Mouse (Mus musculus) adrenal gland (tissue): ENCODE data around the gene Inca1.

Experiments
- intact Hi-C: fragments of 180-260 bp; cut with DNase I; formaldehyde crosslinking; loops from one replicate; pipeline ENCODE4 v1.15.1; 2025

Inca1 gene

DNA sequence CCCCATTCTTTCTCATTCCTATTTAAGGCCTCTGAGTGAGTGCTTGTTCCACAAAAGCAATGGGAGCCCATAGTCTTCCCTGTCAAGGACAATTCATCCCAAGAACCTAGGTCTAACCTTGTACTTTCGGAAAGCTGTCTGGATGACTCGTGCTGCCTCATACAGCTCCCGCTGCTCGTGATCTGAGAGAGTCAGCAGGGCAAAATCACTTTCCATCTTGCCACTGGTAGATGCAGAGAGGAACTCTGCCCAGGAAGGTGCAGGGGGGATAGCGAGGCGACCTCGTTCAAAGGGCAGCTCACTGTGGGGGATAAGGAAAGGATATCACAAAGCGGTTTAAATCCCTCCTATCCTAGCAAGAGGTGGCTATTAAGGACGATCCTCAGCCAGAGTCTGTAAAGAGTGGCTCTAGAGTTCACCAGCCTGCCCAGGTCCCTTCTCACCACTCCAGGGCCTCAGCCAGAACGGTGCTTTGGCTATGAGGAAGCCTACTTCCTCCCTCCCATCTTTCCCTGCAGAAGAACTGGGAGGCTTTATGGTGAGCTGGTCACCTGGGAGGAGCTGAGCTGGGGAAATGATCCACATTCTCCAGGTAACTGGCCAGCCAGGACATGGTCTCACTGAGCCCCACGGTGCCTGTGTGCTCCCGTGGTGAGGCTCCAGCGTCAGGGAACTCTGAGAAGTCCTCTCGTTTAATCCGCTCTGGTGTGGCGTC is 28.5 kb downstream of the Inca1 start:
- intact Hi-C loops = no loop called here

DNA sequence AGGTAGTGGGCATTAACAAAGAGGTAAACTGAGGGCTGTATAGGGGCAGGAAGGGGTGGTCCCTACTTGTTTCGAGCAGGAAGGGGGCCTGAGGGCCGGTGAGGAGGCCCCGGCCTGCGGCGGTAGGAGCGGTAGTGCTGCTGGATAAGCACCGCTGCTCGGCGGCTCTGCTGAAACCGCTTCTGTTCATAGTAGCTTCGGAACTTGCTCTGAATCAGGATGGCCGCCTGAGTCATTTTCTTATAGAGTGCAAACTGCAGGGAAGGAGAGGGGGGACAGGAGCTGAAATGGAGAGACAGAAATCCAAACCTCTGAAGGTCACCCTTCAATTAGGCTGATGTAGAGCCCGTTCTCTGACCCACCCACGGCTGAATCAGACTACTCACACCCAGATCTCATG is 29.5 kb downstream of the Inca1 start:
- intact Hi-C loops = no loop called here

DNA sequence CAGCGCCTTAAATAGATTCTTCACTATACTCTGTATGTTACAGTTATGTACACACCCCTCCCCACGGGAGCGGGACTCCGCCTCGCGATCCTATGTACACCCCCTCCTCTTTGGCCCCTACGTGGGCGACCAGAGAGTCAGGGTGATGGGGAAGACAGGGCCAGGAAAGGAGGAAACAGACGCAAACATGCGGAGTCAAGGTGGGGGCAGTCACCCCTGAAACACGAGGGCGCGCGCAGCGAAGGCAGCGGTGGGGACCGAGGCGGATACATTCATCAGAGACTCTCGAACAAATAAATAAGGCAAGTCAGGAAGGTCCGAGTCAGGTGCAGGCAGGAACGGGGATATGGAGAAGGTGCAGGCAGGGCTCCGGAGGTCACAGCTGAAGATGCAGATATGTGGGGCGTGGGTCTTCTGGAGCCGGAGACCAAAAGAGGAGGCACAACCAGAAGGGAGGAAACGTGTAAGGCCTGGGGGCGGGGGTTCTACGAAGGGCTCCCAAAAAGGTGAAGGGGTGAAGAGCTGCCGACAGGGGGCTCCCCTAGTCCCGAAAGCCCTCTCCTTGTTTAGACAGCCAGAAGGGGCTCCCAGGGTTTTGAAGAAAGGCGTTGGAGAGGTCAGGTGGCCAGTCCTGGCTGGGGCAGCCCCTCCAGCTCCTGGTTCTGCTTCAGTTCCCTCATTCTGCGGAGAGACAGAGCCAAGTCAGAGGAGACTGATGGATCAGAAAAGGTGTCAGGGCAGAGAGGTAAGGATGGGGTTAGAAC is 30.2 kb downstream of the Inca1 start:
- intact Hi-C loops = loop anchor here (1.0 kb wide), 1 partner anchor 15 kb away; the partner anchor contains the start of gene Pfn1

DNA sequence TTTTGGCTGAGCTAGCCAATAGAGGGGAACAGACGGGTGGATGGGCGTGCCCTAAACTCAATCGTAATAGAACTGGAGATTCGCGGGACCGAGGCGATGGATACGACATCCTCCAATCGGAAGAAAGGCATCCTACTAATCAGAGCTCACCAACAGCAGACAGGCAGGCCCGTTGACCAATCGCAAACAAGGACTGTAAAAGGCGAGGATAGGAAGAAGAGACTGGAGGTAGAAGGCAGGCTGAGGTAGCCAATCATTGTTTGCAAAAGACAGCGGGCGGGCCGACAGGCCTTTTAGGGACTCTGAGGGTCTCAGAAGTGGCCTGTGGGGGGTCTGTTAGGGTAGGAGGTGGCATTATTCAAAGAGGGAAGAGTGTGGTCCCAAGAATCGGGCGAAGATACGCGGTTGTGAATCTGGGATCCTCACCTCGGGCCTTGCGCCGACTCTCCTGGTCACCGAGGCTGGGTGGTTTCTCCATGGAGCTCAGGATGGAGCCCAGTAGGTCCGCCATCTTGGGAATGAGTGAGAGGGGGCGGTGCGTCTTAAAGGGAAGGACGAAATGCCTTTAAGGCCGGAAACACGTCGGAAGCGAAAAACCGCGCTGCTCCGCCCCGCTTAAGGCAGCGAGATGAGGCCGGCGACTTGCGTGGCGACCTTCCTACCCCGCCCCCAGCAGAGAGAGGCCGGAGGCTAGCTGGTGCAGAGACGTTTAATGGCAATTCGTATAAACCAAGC is 31.0 kb downstream of the Inca1 start, which contains the start of gene Spag7:
TSS of gene Spag7 (minus strand) at position 646 of the 735 bp plus-strand sequence.
- intact Hi-C loops = loop anchor here (1.0 kb wide), 1 partner anchor 15 kb away; the partner anchor contains the start of gene Pfn1

DNA sequence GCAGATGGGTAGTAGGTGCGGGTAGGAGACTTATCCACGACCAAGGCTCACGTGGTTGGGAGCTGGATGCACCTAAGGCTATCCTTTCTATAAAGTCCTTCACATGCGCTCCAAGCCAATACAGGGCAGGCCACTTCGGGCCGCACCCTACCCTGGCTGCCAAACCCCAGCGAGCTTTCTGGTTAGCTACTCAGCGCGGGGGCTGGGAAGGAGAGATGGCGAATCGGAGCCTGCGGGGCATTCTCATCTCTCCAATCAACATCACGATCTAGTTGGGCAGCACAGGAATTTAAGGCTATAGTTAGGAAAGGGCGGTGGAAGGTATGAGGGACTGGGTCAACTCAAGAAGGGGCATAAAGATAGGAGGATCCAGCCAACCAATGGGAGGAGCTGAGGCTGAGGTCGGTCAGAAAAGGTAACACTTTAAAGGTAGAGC is 31.6 kb downstream of the Inca1 start:
- intact Hi-C loops = no loop called here

DNA sequence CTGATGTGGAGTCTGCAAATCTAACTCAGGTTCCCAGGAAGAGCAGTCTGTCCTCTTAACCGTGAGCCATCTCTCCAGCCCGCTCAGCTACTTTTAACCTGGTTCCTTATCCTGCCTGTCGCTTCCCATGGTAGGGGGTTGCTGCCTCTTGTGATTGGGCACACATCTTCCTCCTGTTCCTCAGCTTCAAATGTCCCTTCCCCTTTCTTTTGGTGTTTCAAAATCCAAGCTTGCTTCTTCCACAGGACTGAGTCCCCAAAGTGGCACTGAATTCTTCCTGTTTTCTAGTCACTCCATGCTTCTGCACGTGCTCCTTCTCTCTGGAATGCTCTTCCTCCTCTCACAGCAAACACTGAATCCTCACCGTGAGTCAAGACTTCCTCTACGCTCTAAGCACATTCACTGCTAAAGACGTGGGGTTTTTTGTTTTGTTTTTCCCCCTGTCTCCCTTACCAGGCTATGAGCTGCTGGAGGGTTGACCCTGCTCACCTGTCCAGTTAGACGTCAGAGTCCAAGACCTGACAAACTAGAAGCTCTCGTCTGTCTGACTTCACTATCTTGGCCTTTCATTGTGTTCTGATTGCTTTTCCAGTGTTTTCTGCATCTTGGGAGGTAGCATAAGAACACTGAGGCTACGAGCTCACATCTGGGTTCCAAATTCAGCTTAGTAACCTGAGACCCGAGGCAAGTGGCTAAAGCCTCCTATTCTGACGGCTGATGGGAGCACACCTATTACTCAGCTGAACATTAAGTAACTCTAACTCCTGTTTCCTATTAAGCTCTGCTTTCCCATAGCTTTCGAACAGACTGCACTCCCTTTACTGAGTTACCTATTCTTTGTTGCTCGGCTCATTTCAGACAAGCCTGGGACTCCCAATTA is 32.4 kb downstream of the Inca1 start:
- intact Hi-C loops = no loop called here

DNA sequence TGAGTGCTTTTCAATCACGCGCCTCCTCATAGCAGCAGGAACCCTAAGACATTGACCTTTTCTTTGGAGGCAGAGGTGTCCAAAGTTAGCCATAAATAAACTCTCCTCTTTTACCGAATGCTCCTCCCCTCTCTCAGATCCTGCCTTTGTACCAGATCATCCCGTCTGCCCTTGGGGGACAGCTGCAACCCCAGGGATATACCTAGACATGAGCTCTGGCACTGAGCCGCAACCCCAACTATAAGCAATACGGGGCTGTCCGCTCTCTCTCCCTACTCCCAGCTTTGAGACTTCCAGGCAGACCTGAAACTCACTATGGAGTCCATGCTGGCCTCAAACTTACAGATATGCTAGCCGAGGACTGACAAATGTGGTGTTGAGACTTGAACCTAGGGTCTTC is 33.3 kb downstream of the Inca1 start:
- intact Hi-C loops = no loop called here

DNA sequence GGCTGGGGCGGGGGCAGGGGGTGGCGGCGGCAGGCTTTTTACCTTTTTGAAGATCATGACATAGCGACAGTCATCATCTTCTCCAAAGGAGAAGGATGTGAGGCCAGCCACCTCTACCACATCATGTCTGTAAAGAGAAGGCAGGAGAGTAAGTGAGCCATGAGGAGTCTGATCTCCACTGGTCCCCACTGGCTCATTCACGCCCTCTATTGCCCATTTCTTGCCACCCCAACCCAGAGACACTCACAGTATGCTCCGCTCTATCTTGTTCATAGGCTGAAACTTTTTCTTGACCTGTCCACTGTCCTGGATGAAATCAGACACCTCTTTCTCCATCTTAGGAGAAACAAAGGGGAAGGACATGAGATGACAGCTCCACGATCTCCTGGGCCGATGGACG is 35.2 kb downstream of the Inca1 start:
- intact Hi-C loops = no loop called here

DNA sequence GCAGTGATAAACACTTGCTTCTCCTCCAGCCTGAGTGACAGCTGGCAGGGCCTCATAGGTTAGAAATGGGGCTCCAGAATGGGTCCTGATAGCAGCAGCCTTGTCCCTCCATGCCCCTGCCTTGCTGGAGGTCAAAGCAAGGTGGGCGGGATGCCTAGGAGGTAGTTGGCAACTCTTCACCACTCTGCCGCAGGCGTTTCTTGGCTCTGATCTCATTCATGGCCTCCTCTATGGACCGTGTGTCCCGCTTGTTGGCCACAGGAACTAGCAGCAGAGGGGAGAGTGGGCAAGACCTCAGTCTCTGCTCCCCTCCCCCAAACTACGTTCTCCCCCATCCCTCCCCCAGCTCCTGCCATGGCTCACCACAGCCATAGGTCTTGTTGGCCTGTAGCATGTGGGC is 36.0 kb downstream of the Inca1 start:
- intact Hi-C loops = no loop called here

DNA sequence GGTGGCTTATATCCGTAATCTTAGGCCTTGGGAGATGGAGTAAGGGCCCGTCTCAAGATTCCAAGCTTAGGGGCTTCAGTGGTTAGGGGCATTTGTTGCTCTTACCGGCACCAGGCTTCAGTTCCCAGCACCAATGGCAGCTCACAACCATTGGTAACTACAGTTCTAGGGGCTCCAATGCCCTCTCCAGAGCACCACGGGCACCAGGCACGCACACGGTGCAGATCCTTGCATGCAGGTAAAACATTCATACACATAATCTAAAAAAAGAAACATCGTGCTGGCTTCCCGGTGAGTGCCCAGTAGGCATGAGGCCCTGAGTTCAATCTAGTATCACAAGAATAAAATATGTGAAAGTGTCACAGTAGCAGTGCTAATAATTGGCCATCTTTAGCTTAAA is 36.9 kb downstream of the Inca1 start:
- intact Hi-C loops = no loop called here

DNA sequence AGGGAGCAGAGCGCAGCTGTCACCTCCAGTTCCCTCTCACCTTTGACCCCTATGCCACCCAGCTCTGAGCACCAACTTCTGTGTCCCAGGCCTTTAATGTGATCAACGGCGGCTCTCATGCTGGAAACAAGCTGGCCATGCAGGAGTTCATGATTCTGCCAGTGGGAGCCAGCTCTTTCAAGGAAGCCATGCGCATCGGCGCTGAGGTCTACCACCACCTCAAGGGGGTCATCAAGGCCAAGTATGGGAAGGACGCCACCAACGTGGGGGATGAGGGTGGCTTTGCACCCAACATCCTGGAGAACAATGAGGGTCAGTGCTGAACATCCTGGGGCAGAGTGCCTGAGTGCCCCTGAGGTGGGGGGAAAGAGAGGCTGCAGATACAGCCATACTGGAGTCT is 39.4 kb downstream of the Inca1 start:
- intact Hi-C loops = no loop called here

DNA sequence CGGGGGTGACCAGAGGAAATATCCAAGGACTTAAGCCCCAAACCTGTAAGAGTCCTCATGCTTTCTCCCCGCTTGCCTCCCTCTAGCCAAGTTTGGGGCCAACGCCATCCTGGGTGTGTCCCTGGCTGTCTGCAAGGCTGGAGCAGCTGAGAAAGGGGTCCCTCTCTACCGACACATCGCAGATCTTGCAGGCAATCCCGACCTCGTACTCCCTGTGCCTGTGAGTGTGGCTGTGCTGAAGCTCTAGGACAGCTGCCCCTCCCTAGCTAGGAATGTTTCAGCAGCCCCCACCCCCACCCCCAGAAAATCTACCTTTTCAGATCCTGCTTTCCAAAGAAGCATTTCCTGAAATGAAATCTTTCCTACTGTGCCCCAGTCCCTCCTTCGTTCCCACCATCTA is 41.0 kb downstream of the Inca1 start:
- intact Hi-C loops = no loop called here

DNA sequence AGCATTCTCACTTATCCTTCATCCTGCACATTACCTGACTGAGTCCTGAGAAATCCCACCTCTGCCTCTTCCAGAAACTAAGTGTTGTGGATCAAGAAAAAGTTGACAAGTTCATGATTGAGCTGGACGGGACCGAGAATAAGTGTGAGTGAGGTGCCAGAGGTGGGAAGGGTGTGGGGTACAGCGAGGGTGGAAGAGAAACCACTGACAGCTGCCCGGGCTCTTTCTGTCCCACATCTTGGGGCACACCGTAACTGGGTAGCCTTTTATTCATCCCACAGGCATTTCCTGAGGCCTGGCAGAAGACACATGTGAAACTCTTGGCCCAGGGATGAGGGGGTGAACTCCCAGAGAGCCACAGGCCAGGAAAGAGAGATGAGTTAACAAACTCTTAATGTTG is 41.4 kb downstream of the Inca1 start:
- intact Hi-C loops = no loop called here

DNA sequence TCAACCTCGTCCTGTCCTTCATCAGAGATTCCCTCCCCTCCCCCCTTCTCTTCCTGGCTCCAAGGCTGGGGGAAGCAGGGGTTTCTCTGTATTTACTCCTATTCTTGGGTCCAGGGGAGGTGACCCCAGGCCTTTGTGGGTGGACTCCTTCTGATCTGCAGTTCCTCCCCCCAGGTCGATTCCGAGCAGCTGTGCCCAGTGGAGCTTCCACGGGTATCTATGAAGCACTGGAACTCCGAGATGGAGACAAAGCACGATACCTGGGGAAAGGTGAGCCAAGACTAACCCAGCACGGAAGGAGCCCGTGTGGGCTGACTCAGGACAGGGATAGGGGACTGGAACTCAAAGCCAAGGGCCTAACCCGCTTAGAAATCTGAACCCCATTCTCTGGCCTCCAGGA is 42.0 kb downstream of the Inca1 start:
- intact Hi-C loops = no loop called here

DNA sequence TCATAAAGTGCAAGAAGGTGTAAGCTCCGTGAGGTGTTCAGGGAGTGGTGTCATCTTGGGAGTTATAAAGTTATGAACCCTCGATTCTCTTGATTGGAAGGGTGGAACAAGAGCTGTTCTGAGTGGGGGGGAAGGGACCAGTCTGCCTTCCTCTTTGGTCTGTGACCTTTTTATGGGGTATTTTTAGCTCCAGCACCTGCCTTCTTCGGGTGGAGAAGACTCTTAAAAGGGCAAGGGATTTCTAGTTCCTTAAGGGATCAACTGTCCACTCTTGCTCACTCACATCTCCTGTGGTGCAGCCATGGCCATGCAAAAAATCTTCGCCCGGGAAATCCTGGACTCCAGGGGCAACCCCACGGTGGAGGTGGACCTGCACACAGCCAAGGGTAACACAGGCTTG is 42.4 kb downstream of the Inca1 start:
- intact Hi-C loops = no loop called here

DNA sequence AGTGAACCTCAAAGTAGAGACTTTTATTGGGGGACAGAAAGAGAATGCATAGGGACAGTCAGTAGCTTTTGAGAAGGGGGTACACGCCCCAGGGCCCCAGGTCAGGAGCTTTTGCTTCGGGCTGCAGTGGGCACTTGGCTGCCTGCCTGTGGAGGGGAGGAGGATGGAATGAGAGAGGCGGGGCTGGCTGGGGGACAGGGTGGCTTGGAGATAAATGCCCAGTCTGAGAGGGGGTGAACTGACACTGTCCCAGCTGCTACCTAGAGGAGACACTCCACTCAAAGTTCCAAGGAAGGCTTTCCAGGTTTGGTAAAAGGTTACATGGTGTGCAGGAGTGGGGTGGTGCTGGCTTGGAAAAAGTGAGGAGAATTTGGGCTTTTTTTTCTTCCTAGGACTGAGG is 43.0 kb downstream of the Inca1 start, which contains the start of gene Eno3:
TSS of gene Eno3 (plus strand) at position 239 of the 400 bp plus-strand sequence.
- intact Hi-C loops = no loop called here

DNA sequence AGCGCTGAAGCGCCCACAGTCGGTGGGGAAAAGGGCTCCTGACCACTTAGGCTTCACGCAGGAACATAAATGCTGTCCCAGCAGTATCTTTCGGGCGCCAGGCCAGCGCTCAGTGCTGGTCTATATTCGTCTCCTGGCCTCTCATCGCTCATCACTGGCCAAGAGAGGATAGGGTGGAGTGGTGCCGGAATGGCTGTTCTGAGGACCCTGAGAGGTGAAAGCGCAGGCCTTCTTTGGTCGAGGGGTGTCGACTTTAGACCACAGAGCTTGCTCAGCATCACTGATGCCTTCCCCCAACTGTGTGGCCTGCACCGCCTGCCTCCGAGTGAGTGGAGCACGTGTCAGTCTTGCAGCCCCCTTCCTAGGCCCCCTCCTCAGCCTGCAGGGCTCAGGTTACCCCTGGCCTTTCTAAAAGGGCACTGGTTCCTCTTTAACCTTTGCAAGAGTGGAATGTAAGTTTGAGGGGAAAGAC is 43.5 kb downstream of the Inca1 start:
- intact Hi-C loops = no loop called here

DNA sequence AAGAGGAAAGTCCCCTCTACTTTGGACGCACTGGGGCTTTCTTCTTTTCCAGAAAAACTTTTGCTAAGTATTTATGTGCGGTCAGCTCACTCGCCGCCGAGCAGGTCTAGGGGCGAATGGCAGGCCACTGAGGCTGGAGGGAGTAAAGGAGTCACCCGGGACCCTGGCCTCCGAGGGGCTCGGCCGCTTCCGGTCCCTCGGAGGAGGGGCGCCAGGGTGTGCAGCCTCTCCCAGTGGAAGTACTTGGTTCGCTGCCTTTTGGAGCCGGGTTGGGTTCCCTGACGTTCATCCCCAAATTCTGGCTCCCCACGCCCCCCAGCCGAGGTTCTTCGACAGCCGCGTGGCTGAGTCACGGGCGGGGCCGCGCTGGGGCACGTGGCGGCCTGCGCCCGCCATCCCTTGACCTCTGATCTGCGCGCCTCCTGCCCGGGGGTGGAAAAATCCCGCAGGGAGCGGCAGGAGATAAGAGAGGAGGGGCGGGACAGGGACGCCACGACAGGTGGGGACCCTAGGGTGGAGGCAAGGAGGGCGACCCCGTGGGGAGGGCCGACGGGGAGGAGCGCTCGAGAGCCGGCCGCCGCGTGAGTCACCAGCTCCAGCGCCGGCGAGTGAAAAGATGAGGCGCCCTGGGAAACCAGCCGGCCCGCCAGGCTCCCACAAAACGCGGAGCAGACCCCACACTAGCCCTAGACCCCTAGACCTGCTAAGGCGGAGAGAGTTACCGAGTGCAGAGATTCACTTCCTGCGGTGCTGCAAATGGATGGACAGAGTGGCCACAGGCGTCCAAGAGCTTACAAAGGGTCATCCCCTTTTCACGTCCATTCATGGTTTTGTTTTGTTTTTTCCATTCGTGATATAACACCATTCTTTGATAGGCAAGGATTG is 44.1 kb downstream of the Inca1 start:
- intact Hi-C loops = no loop called here

DNA sequence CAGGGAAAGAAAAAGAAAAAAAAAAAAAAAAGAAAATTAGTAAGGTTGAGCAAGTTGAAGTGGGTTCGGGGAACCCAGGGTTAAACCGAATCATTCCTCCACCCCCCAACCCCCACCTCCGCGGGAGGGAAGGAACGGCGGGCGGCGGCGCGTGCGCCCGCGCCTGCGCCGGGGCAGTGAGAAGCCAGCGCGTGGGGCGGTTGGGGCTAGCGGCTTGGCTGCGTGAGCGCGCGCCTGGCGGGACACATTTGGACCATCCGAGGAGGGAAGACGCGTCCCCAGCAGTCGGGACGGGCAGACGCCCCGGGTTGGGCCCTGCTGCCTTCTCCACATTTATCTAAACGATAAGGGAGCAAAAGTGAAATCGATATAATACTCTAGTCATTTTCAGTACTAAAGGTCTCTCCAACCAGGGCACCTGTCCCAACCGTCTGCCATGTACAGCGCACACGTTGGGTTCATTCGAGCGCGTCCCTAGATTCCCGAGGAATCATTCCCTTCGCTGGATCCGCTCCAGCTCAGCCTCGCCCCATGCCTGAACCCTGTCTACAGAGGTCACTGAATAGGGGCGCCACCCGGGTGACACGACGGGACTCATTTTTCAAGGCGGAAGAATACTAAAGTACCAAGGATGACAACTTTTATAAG is 44.9 kb downstream of the Inca1 start:
- intact Hi-C loops = loop anchor here (1.0 kb wide), 1 partner anchor 14 kb away; the partner anchor contains the start of gene Spag7
